Mouse (Mus musculus): ENCODE results near the gene B3galt4. TPM values are rescaled to one million over a fixed set of nuclear protein-coding genes. Genes with fewer than 3 reads are reported as not detected.

Gene B3galt4
- polyA plus RNA-seq, 1 experiment from 2014 or later, result 8.0 TPM

DNA sequence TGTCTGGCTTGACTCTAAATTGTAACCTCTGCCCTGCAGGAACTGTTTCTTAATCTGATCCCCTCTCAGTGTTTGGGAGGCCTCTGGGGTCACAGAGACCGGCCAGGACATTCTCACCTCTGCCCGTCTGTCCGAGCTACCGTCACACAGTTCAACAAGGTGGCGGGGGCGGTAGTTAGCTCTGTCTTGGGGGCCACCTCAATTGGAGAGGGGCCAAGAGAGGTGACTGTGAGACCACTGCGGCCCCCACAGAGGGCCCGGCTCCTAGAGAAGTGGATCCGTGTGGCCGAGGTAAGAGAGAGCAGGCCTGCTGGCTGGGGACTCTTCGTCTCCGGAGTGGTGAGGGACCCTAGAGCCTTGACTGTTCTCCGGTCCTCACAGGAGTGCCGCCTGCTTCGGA lies 18.3 kb downstream of the B3galt4 start:
- Histone ChIP-seq H3K4me3 (no peak overlapping the region), H3K27me3 (no peaks in the 10 kb centered on the region), H3K9ac (no peak overlapping the region), H3K27ac (no peak overlapping the region), H3K4me2 (replicated peaks) (no peak overlapping the region), H3K36me3 (peaks cover 58% of the 10 kb centered on the region), H3K9me3 (no peaks in the 10 kb centered on the region), H3K4me1 (peaks cover 21% of the 10 kb centered on the region)
- 88% methylated on average over 15 of the region's 15 CpGs for WGBS
- ATAC-seq (ENCODE audit: low FRiP score, low read depth), result no peak

- Histone ChIP-seq H3K4me3 (no peak overlapping the region), H3K9me3 (no peaks in the 10 kb centered on the region), H3K4me1 (peaks cover 24% of the 10 kb centered on the region), H3K36me3 (peaks cover 56% of the 10 kb centered on the region), H3K9ac (no peak overlapping the region), H3K27ac (no peak overlapping the region), H3K4me2 (replicated peaks) (no peak overlapping the region), H3K27me3 (no peaks in the 10 kb centered on the region)
- 88% methylated on average over 14 of the region's 14 CpGs for WGBS
- ATAC-seq (ENCODE audit: low FRiP score, low read depth), result no peak
Measured at GRCm38 (mm10) chr17:33932448-33932847, 18.8 kb downstream of the B3galt4 start.

- peaks cover 24% of the 10 kb centered on the region for H3K4me1 ChIP-seq
- no peaks in the 10 kb centered on the region for H3K9me3 ChIP-seq
- no peak overlapping the region for H3K9ac ChIP-seq
- WGBS, result 91% methylated on average over 11 of the region's 11 CpGs
- no peak for ATAC-seq (ENCODE audit: low FRiP score, low read depth)
- no peak overlapping the region for H3K27ac ChIP-seq
- H3K36me3 ChIP-seq, result peaks cover 55% of the 10 kb centered on the region
- peak overlapping the region; percentile 87; the same call in 1 of the 2 replicates for H3K4me3 ChIP-seq
- H3K4me2 ChIP-seq (replicated peaks), result peak overlapping the region; percentile 98; the same call in 1 of the 2 replicates
- no peaks in the 10 kb centered on the region for H3K27me3 ChIP-seq
Measured at GRCm38 (mm10) chr17:33931947-33932346, 19.3 kb downstream of the B3galt4 start.

- Histone ChIP-seq H3K27me3 (no peaks in the 10 kb centered on the region), H3K4me3 (peak overlapping the region; percentile 87), H3K27ac (no peak overlapping the region), H3K4me2 (replicated peaks) (peak overlapping the region; percentile 98), H3K9me3 (no peaks in the 10 kb centered on the region), H3K4me1 (peaks cover 24% of the 10 kb centered on the region), H3K9ac (peak overlapping the region; percentile 89), H3K36me3 (peaks cover 52% of the 10 kb centered on the region)
- WGBS, result 37% methylated on average over 18 of the region's 18 CpGs
- ATAC-seq (ENCODE audit: low FRiP score, low read depth), result no peak
Measured at GRCm38 (mm10) chr17:33931159-33931866, 20.0 kb downstream of the B3galt4 start.

- Histone ChIP-seq H3K4me1 (peaks cover 24% of the 10 kb centered on the region), H3K9ac (peak overlapping the region; percentile 89), H3K36me3 (peaks cover 52% of the 10 kb centered on the region), H3K4me2 (replicated peaks) (peak overlapping the region; percentile 98), H3K4me3 (peak overlapping the region; percentile 87), H3K27ac (peak overlapping the region; percentile 96), H3K27me3 (no peaks in the 10 kb centered on the region), H3K9me3 (no peaks in the 10 kb centered on the region)
- peak; percentile 10; the same call in 1 of the 2 replicates for ATAC-seq (ENCODE audit: low FRiP score, low read depth)
- under 1% methylated on average over 45 of the region's 45 CpGs for WGBS
Measured at GRCm38 (mm10) chr17:33930280-33931158, 20.8 kb downstream of the B3galt4 start.

- no peaks in the 10 kb centered on the region for H3K9me3 ChIP-seq
- no peaks in the 10 kb centered on the region for H3K27me3 ChIP-seq
- 0% methylated on average over 76 of the region's 80 CpGs for WGBS
- peak; percentile 77 for ATAC-seq (ENCODE audit: low FRiP score, low read depth)
- H3K27ac ChIP-seq, result peak within 1 kb of the TSS; percentile 96
- peak within 1 kb of the TSS; percentile 89 for H3K9ac ChIP-seq
- H3K4me2 ChIP-seq (replicated peaks), result peak within 1 kb of the TSS; percentile 98
- peaks cover 24% of the 10 kb centered on the region for H3K4me1 ChIP-seq
- peak within 1 kb of the TSS; percentile 87 for H3K4me3 ChIP-seq
- H3K36me3 ChIP-seq, result peaks cover 50% of the 10 kb centered on the region
Measured at GRCm38 (mm10) chr17:33929371-33930279, 21.7 kb downstream of the B3galt4 start, which contains the start of gene Rgl2. Gene Rgl2 (plus strand): TSS chr17:33929543.

- Histone ChIP-seq H3K27me3 (no peaks in the 10 kb centered on the region), H3K4me2 (replicated peaks) (peak overlapping the region; percentile 98), H3K9ac (peak overlapping the region; percentile 89), H3K27ac (no peak overlapping the region), H3K9me3 (no peaks in the 10 kb centered on the region), H3K36me3 (peaks cover 37% of the 10 kb centered on the region), H3K4me3 (peak overlapping the region; percentile 87), H3K4me1 (peaks cover 24% of the 10 kb centered on the region)
- no peak for ATAC-seq (ENCODE audit: low FRiP score, low read depth)
- WGBS, result 63% methylated on average over 21 of the region's 21 CpGs
Measured at GRCm38 (mm10) chr17:33928251-33928947, 22.9 kb downstream of the B3galt4 start.

DNA sequence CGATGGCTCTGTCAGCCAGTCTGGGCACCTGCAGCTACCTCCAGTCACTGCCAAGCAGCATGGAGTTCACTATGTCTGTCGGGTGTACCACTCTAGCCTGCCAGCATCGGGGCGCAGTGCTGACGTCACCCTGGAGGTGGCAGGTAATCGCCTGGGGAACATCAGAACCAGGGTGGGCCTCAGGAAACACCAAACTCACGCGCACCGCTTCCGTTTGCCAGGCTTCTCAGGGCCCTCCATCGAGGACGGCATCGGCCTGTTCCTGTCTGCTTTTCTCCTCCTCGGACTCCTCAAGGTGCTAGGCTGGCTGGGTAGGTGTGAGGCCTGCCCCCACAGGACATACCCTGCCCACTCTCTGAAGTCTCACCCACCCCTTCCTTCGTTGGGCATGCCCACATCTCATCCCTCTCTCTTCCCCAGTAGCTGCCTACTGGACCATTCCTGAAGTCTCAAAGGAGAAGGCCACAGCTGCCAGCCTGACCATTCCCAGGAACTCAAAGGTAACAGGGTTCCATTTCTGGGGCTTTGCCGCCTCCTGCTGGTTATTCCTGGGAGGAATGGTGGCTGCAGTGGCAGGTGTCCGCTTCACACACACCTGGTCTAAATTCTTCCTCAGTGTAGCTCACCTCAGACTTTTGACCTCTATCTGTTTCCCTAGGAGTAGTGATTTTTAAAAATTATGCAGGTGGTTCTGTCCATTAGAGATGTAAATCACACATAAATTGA lies 24.9 kb downstream of the B3galt4 start:
- H3K4me1 ChIP-seq, result peaks cover 21% of the 10 kb centered on the region
- peaks cover 22% of the 10 kb centered on the region; the same call in 1 of the 2 replicates for H3K36me3 ChIP-seq
- no peaks in the 10 kb centered on the region for H3K27me3 ChIP-seq
- no peak overlapping the region for H3K4me3 ChIP-seq
- no peak overlapping the region for H3K4me2 ChIP-seq (replicated peaks)
- no peaks in the 10 kb centered on the region for H3K9me3 ChIP-seq
- H3K9ac ChIP-seq, result no peak overlapping the region
- 75% methylated on average over 17 of the region's 17 CpGs for WGBS
- no peak overlapping the region for H3K27ac ChIP-seq
- no peak for ATAC-seq (ENCODE audit: low FRiP score, low read depth)

GRCm38 (mm10) chr17:33925406-33926116 lies 25.7 kb downstream of the B3galt4 start:
- Histone ChIP-seq H3K36me3 (peaks cover 22% of the 10 kb centered on the region; the same call in 1 of the 2 replicates), H3K27ac (no peak overlapping the region), H3K4me3 (no peak overlapping the region), H3K9me3 (no peaks in the 10 kb centered on the region), H3K4me1 (peaks cover 14% of the 10 kb centered on the region), H3K27me3 (no peaks in the 10 kb centered on the region), H3K4me2 (replicated peaks) (no peak overlapping the region), H3K9ac (no peak overlapping the region)
- ATAC-seq (ENCODE audit: low FRiP score, low read depth), result no peak
- 84% methylated on average over 21 of the region's 21 CpGs for WGBS

DNA sequence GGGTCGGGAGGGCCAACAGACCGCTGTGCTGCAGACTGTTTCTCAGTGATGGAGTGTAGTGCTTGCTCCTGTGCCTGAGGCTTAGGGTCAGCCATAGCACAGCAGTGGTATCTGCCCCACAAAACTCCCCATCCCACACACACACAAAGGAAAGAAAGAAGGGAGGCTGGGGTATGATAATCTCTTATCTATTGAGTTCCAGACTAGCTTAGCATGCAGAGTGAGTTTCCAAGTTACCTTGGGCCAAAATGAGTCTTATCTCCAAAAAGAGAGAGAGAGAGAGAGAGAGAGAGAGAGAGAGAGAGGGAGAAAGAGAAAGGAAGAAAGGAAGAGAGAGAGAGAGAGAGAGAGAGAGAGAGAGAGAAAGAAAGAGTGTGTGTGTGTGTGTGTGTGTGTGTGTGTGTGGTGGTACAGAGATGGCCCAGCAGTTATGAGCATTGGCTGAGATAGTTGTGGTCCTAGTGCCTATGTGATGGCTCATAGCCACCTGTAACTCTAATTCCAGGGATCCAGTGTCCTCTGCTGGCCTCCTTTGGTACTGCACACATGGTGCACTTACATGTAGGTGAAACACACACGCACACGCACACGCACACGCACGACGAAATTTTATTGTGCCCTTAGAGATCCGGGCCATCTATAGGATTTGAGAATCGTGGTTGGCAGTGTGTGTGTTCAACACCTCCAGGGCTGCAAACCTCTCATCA lies 26.6 kb downstream of the B3galt4 start:
- ATAC-seq (ENCODE audit: low FRiP score, low read depth), result no peak
- Histone ChIP-seq H3K27ac (no peak overlapping the region), H3K36me3 (peaks cover 22% of the 10 kb centered on the region; the same call in 1 of the 2 replicates), H3K4me2 (replicated peaks) (no peak overlapping the region), H3K9me3 (no peaks in the 10 kb centered on the region), H3K9ac (no peak overlapping the region), H3K4me3 (no peak overlapping the region), H3K27me3 (no peaks in the 10 kb centered on the region), H3K4me1 (peaks cover 18% of the 10 kb centered on the region)
- WGBS, result 85% methylated on average over 10 of the region's 10 CpGs

All from limb, embryonic 13.5 days (tissue).